Mouse (Mus musculus): ENCODE results near the gene Ssr2. TPM values are rescaled to one million over a fixed set of nuclear protein-coding genes. Genes with fewer than 3 reads are reported as not detected.
"Not testable (repeated sequence)": the region's sequence is repeated elsewhere in the genome, so short reads cannot be mapped to it uniquely, and the experiment has no call there.

Gene Ssr2
- polyA plus RNA-seq, 2 experiments from 2014 or later = 163 to 193 TPM

DNA sequence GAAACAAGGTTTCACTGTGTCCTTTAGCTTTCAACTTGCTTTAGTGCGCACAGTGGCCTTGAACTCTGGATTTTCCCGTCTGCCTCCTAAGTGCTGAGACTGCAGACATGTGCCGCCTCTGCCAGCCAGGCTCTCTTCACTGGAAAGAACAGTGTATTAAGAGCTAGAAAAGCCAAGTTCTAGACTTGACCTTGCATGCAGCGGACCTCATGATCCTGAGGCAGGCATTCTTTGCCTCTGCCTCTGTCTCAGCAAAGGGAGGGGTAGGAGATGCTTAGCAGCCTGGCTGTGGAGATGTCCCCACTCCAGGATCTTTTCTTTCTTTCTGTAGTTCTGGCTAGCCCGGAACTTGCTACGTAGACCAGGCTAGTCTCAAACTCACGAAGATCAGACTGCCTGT, 29.2 kb downstream of the Ssr2 start:
- ATAC-seq = no peak

GRCm38 (mm10) chr3:88605666-88606065, 30.0 kb downstream of the Ssr2 start, which contains the start of gene Arhgef2:
Arhgef2 (plus strand) TSS chr3:88605966.
- ATAC-seq = not testable (repeated sequence)

DNA sequence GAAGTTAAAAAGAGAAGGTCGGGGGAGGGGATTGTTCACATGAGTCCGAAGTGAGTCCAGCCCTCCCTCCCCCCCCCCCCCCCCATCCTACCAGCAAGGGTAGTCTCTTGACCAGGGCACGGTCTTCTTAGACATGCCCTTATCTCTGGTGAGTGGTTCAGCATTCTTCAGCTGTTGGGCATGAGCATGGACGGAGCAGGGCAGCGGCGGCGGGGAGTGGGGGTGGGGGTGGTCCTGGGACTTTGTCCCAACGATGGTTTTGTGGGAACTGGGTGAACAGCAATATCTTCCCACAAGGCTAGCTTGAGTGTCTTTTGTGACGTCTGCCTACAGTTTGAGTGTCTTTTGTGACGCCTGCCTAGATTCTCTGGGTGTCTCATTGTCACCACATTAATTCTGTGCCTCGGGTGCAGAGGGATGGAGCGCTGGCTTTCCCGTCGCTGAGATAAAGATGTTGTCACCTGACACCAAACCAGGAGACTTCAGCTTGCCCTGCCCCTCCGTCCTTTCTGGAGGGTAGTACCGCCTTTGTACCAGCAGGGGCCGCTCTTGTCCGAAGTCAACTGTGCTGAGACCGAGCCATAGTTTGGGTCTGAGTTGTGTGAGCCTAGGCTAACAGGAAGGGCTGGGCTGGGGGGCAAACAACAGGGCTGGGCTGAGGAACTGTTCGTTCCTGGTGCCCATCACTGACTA, 31.5 kb downstream of the Ssr2 start:
- ATAC-seq = peak; percentile 87

- peak; percentile 7 for ATAC-seq
These were observed 32.1 kb downstream of the Ssr2 start for GRCm38 (mm10) chr3:88607758-88608138.

DNA sequence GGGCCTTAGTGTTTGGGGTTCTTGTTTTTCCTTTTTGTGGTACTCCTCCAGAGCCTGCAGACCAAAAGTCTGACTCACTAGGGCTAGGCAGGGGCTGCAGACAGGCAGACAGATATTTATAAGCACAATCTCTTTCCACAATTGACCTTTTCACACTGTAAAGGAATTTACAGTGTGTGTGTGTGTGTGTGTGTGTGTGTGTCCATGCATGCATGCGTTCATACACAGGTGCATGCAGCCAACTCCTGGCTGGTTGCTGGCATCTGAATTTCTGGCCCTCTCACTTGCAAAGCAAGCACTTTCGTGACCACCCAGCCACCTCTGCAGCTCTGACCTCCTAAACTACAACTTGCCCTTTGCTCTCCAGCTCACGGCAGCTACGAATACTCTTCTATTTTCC, 33.4 kb downstream of the Ssr2 start:
- no peak for ATAC-seq

GRCm38 (mm10) chr3:88614418-88614817, 38.7 kb downstream of the Ssr2 start:
- no peak for ATAC-seq

- ATAC-seq = no peak
These were observed 39.4 kb downstream of the Ssr2 start for GRCm38 (mm10) chr3:88615117-88615516.

DNA sequence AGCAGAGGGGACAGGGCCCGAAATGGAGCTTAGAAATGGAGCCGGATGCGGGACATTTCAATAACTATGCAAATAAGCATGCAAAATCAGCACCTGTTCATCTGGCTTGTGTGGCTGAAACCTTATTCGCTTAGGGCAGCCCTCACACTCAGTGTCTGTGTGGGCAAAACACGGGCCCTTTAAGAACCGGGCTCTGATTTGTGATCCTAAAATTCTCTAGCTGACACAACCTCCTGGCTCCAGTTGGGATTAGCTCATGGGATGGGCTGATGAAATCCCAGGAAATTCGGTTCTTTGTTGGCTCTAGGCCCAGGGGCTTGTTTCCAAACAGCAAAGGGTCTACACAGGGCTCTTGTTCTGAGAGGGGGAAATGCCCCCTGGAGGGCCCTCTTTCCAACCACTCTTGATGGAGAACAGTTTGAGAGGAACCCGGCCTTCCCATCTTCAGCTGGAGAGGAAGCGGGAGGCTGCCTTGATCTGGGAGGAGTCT, 40.3 kb downstream of the Ssr2 start:
- no peak for ATAC-seq

GRCm38 (mm10) chr3:88616951-88617500, 41.4 kb downstream of the Ssr2 start:
- ATAC-seq = no peak

- ATAC-seq = no peak
These were observed 42.6 kb downstream of the Ssr2 start for GRCm38 (mm10) chr3:88618074-88618871.

- no peak for ATAC-seq
These were observed 43.7 kb downstream of the Ssr2 start for GRCm38 (mm10) chr3:88619113-88620097.

GRCm38 (mm10) chr3:88620146-88620991, 44.7 kb downstream of the Ssr2 start:
- no peak for ATAC-seq

DNA sequence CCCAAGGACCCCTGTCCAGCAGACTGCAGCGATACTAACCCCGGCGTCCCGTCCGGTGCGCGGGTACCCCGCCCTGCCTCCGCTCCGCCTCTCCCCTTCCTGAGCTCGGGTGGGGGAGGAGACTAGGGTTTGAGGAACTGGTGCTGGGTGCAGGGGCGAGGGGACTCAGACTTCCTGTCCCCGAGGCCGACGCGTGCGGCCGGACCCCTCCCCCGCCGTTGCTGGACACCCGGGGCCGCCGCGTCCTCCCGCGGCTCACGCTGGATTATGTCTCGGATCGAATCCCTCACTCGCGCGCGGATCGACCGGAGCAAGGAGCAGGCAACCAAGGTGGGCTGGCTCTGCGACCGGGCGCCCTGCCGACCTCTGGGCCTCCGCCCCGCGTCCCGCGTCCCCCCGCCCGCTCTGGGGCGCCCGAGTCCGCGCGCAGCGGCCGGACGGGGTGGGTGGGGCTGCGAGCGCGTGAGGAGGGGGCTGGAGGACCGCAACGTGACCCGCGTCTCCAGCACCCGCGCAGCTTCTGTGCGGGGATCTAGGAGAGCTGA, 45.4 kb downstream of the Ssr2 start:
- peak; percentile 51 for ATAC-seq

GRCm38 (mm10) chr3:88621537-88622112, 45.9 kb downstream of the Ssr2 start:
- peak; percentile 9 for ATAC-seq

GRCm38 (mm10) chr3:88622113-88622940, 46.7 kb downstream of the Ssr2 start:
- peak; percentile 36 for ATAC-seq

DNA sequence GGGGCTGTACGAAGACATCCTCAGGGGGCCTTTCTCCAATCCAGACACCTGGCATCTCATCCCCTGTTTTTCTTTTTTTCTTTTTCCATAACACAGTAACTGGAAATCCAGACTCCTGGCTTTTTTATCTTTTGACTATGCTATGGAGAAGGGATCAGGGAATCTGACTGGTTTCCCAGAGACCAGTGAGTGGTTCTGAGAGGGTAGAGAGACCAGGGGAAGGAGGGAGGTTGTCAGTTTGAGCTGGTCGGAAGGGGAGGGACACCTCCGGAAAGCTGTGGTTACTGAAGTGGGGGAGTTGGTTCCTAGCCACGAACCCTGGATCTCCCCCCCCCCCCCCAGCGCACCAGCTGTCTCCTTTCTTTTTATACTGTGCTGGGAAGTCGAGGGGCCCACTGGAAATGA, 47.3 kb downstream of the Ssr2 start:
- no peak for ATAC-seq

- ATAC-seq = no peak
These were observed 47.9 kb downstream of the Ssr2 start for GRCm38 (mm10) chr3:88623346-88624135.

DNA sequence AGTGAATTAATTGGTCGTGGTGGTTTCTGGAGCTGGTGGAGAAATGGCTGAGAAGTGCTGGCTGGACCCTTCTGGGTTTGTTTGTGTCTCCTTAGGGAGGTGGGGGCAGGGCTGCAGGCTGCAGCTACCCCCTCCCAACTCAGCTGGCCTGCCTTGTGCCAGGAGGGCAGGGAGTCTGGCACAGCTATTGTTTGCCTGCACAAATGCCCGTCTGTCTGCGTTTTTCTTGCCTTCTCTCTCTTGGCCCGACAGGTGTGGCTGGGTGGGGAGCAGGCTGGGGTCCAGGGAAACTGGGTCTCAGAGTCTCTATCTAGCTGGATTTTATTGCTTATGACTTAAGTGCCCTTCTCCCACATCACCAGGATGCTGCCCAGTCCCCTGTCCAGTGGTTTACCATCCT, 48.6 kb downstream of the Ssr2 start:
- ATAC-seq = no peak

GRCm38 (mm10) chr3:88624951-88625350, 49.3 kb downstream of the Ssr2 start:
- no peak for ATAC-seq
